Mouse (Mus musculus) retina, postnatal 1 day (tissue): Measurements from ENCODE around the gene Lgi4.

Experiments used
- DNase-seq: peaks from one replicate; pipeline ENCODE4 v3.0.0-alpha.2; 2012

Lgi4 gene

GRCm38 (mm10) chr7:31059108-31059507, at the start of gene Lgi4:
Lgi4 (plus strand) TSS chr7:31059342.
- peak; percentile 95 for DNase-seq

GRCm38 (mm10) chr7:31012971-31013370, 46.2 kb upstream of the Lgi4 start:
- DNase-seq = no peak

DNA sequence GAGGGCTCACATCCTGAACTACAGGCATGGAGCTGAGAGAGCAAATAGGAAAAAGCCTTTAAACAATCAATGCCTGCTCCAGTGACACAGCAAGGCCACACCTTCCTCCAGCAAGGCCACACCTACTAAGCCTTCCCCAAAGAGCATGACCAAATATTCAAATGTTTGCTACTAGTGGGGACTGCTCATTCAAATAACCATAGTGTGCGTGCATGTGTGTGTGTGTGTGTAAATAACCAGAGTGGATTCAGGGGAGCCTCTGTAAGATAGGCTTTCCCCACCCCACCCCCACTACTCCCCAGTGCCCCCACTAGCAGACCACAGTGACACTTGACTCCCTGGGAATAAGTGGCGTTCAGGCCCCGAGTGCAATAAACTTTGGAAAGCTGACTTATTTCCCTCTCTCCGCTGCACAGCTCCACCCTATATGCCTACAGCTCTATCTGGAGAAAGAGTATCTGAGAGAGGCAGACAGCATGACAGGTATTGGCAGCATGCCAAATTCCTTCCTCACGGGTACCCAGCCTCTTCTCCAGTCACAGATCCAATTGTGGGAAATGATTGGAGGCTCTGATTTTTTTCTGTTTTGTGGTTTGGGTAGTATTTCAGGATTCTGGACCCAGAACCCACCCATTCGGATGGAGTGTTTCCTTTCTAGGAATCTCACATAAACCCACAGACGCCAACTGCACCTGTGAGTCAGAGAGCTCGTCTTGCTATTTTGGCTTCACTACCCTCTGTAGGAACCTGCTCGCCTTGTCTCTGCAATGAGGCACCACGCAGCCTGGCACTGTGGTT, 41.8 kb upstream of the Lgi4 start:
- DNase-seq = peak; percentile 52

DNA sequence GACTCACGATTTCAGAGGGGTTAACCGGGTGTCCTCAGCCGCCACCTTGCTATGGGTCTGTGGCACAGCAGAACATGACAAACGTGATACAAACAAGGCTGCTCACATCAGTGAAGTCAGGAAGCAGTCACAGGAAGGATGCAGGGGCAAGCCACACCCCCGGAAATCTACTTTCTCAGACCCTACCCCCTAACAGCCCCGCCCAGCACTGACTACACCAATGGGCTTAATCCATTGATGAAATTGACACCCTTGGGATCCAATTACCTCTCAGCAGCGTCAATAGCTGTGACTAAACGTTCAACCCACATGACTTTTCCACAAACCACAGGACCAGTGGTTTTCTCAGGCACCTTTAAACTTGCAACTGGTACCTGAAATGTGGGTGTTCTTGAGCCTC, 30.5 kb upstream of the Lgi4 start:
- no peak for DNase-seq

GRCm38 (mm10) chr7:31030717-31031116, 28.4 kb upstream of the Lgi4 start:
- DNase-seq = no peak

GRCm38 (mm10) chr7:31031731-31032130, 27.4 kb upstream of the Lgi4 start:
- no peak for DNase-seq

- no peak for DNase-seq
These were observed 25.6 kb upstream of the Lgi4 start for GRCm38 (mm10) chr7:31033409-31034165.

GRCm38 (mm10) chr7:31034789-31035188, 24.4 kb upstream of the Lgi4 start:
- no peak for DNase-seq

GRCm38 (mm10) chr7:31035291-31035690, 23.9 kb upstream of the Lgi4 start:
- no peak for DNase-seq

DNA sequence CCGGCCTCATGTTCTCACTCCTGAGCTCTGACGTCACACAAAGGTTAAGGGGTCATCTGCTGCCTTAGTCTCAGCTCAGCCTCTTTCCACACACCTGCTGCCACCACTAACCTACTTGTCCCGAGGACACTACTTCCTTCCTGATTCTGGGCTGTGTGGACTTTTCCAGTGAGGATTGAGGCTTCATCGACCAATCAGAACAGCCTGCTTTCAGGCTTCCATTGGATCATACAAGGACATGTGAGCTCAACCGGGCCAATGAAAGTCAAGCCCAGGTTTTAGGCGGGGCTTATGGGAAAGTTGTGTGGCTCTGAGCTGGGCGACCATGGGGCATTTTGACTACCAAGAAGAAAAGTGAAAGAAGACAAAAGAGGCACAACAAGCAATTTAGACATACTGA, 22.2 kb upstream of the Lgi4 start:
- no peak for DNase-seq

DNA sequence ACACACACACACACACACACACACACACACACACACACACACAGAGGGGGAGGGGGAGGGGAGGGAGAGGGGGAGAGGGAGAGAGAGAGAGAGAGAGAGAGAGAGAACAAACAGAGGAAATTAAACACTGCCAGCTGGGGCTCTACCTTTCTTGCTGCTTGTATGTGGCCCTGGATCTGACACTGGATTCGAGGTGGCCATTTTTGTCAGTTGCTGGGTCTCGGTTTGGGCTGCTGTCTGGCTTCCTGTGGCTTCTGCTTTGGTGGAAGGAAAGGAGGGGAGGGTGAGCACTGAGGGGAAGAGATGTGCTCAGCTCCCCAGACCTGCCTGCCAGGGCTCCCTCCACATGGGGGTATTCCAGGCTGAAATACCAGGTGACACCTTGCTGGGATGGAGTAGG, 21.5 kb upstream of the Lgi4 start:
- no peak for DNase-seq

GRCm38 (mm10) chr7:31039011-31039410, 20.1 kb upstream of the Lgi4 start:
- DNase-seq = no peak

DNA sequence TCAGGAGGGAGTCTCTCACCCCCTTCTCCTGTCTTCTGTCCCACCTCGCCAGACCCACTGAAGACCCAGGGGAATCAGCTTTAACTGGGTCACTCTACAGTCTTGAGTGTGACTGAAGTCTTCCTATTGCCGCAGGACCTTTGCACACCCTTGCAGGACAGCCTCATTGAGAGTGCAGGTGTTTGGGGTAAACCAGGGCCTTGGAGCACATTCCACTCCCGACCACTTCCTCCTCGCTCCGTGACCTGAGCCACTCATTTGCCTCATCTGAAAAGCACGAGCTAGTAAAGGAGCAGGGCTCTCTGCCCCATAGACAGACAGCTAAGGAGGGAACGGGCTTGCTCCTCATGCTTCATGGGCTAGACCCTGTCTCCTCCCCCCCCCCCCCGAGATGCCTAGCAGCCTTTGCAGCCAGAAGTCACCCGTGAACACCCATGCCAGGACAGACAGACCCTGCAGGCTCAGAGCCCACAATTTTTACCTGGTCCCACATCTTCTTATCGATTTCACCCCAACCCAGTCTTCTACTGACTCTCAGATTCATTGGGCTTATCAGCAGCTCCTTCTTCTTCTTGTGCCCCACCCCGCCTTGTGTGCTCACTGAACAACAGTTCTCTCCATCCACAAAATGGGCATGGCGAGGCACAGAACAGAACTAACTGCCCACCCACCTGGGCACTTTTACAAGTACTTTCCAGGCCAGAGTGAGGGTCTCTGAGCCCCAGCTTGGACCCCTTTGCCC, 18.7 kb upstream of the Lgi4 start:
- no peak for DNase-seq

GRCm38 (mm10) chr7:31041023-31041407, 18.1 kb upstream of the Lgi4 start:
- no peak for DNase-seq

DNA sequence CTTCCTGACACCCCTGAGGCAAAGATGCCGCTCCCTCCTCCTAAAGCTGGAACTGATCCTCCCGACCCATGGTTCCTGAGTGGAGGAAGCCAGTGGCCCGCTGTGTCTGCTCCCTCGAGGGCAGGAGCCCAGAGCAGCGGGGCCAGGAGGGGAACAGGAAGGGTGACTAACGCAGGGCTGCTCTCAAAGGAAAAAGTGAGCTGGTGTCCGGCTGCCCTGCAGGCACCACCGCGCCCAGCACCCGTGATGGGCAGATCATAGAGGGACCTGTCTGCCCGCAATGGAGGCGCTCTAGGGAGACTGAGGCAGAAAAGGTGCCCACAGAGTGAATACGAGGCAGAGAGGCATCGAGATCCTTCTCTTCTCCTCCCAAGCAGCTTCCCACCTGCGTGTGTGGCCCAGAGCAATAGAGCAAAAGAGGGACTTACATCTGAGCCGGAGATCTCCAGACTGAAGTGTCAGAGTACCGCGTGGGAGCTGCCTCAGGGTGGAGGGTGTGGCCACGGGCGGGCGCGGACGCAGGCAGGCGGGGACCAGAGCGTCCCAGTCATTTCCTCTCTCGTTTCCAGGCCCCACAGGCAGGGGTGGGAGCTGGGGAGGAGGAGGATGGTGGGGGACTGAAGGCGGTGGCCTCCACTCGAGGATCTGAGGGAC, 17.4 kb upstream of the Lgi4 start:
- DNase-seq = no peak

GRCm38 (mm10) chr7:31042431-31042910, 16.7 kb upstream of the Lgi4 start, which contains the start of gene Fxyd5:
Fxyd5 (minus strand) TSS chr7:31042481.
- DNase-seq = no peak

- peak; percentile 80 for DNase-seq
These were observed 9.9 kb upstream of the Lgi4 start for GRCm38 (mm10) chr7:31049135-31049845.

DNA sequence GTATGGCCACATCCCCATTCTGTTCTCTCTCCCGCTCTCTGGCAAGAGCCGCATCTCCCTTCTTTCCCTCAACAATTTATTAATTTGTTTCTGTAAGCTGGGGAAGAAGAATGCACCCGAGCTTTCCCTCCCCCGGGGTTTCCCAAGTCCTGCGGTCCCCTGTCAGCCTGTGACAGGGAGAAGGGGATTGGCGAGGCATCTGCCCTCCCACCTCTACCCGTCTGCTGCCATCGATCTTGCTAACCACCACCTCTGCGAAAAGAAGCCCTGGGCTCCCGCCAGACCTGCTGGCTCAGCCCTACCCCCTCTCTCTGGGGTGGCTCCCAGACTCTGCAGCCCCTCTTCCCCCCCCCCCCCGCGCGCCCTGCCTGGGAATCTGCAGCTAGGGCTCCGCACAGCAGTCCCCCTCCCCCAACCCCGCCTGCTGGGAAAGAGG, 9.3 kb upstream of the Lgi4 start:
- DNase-seq = peak; percentile 70

GRCm38 (mm10) chr7:31050487-31050886, 8.7 kb upstream of the Lgi4 start:
- no peak for DNase-seq

DNA sequence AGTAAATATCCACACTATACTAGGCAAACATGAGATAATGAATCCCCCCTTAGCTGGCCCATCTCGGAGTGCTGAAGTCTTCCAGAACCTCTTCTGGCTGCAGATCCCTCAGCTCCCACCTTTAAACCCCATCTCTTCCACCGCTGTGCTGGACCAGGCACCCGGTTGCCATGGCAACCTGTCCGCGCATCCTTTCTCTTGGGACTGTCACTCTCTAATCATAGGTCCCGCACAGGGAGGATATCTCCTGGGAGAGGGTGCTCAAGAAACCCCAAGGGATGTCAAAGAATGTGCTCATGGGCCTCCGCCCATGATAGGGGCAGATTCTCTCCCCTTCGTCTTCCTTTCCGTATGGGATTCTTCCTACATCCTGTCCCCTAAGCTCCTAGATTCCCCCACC, 8.2 kb upstream of the Lgi4 start:
- DNase-seq = peak; percentile 58

- no peak for DNase-seq
These were observed 7.7 kb upstream of the Lgi4 start, which contains the start of gene Fxyd7 for GRCm38 (mm10) chr7:31051321-31052021. Fxyd7 (minus strand) TSS chr7:31051467.
